Mouse (Mus musculus): Measurements from ENCODE around the gene Upp2. TPM values are rescaled to one million over a fixed set of nuclear protein-coding genes. Genes with fewer than 3 reads are reported as not detected.

Upp2 gene
- total RNA-seq (2014; fragmentation: Nextera tagmentation) (not detected in 2 replicates), total RNA-seq (2017) (0.64 and 0.66 TPM in 2 replicates), polyA plus RNA-seq (2012) (not detected in 2 replicates)

DNA sequence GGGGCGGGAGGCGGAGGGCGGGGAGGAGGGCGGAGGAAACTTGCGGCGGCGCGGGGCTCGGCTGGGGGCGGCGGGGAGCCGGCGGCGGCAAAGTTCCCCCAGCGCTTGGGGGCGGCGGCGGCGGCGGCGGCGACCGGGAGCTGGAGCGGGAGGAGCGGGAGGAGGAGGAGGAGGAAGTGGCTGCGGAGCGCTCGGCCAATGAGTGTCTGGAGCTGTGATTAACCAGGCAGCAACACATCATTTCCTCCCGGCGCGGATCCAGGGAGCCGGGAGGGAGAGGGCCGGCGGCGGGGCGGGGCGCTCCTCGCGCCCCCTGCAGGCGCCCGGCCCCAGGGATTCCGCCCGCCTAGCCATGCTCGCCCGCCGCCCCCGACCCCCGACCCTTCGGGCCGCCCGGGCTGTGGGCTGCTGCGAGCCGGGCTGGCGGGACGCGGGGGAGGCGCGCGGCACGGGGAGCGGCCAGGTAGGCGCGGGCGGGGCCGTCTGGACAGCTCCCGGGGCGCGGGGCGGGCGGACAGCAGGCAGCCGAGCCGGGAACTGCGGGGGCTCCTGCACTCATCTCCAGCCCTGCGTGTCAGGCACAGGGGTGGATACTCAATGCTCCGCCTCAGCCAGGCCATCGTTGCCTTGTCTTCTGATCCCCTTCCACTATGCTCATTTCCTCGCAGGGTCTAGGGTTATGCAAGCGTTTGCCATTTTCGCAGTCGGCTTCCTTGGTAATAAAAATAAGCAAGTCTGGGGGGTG, at the start of gene Upp2, which contains the start of gene Acvr1:
Gene Upp2 (plus strand): TSS at position 233 of the 745 bp plus-strand sequence.
Gene Acvr1 (minus strand): TSS at position 92 of the 745 bp plus-strand sequence.
- TF ChIP-seq POLR2AphosphoS5 (IDR thresholded peaks at IDR 0.05; ENCODE audit: insufficient replicate concordance, low read depth, low read length) (no peak), GATA1 (IDR thresholded peaks at IDR 0.05; ENCODE audit: borderline replicate concordance, low read length) (no peak), TAL1 (conservative IDR thresholded peaks at IDR 0.05; ENCODE audit: low read depth, low read length) (no peak), GATA2 (IDR thresholded peaks at IDR 0.05; ENCODE audit: borderline replicate concordance, low read depth, low read length) (no peak), CTCF (IDR thresholded peaks at IDR 0.05; ENCODE audit: low read depth, low read length) (no peak)
- DNase-seq (ENCODE audit: low spot score) (no peak), ATAC-seq (ENCODE audit: extremely low read depth, insufficient number of reproducible peaks, low FRiP score, poor library complexity, severe bottlenecking) (no peak)
- Histone ChIP-seq H3K4me3 (ENCODE audit: low read depth, low read length) (no peak within 1 kb of the TSS; the same call in 1 of the 2 replicates), H3K4me1 (ENCODE audit: insufficient read depth, low read depth, low read length) (no peaks in the 10 kb centered on the region), H3K36me3 (replicated peaks) (no peaks in the 10 kb centered on the region), H3K9me3 (replicated peaks) (peaks cover 58% of the 10 kb centered on the region), H3K27me3 (ENCODE audit: insufficient read depth, low read length) (no peaks in the 10 kb centered on the region)

DNA sequence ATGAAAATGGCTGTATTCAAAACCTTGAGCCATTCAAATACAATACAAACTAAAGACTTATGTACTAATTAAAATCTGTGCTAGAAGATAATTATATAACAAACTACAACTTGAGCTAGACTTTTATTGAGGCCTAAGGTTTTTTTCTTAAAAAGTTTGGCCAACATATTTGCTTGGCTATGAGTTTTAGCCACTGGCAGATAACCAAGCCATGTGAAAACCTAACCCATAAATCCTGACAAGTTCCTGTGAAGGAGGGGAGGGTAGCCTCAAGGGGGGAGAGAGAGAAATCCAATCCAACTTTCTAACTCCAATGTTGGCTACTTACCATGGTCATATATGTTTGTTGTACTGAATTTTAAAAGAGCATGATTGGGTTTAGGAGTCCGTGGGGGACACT, 48.6 kb upstream of the Upp2 start:
- H3K27me3 ChIP-seq (ENCODE audit: insufficient read depth, low read length), result no peaks in the 10 kb centered on the region
- H3K4me3 ChIP-seq (ENCODE audit: low read depth, low read length), result no peak overlapping the region
- no peak for TF ChIP-seq CTCF (IDR thresholded peaks at IDR 0.05; ENCODE audit: low read depth, low read length)
- no peak for TF ChIP-seq TAL1 (conservative IDR thresholded peaks at IDR 0.05; ENCODE audit: low read depth, low read length)
- TF ChIP-seq GATA1 (IDR thresholded peaks at IDR 0.05; ENCODE audit: borderline replicate concordance, low read length), result no peak
- TF ChIP-seq POLR2AphosphoS5 (IDR thresholded peaks at IDR 0.05; ENCODE audit: insufficient replicate concordance, low read depth, low read length), result no peak
- no peak for TF ChIP-seq GATA2 (IDR thresholded peaks at IDR 0.05; ENCODE audit: borderline replicate concordance, low read depth, low read length)
- H3K36me3 ChIP-seq (replicated peaks), result no peaks in the 10 kb centered on the region
- peaks cover 25% of the 10 kb centered on the region for H3K9me3 ChIP-seq (replicated peaks)
- no peaks in the 10 kb centered on the region for H3K4me1 ChIP-seq (ENCODE audit: insufficient read depth, low read depth, low read length)
- DNase-seq (ENCODE audit: low spot score), result no peak
- ATAC-seq (ENCODE audit: extremely low read depth, insufficient number of reproducible peaks, low FRiP score, poor library complexity, severe bottlenecking), result no peak

DNA sequence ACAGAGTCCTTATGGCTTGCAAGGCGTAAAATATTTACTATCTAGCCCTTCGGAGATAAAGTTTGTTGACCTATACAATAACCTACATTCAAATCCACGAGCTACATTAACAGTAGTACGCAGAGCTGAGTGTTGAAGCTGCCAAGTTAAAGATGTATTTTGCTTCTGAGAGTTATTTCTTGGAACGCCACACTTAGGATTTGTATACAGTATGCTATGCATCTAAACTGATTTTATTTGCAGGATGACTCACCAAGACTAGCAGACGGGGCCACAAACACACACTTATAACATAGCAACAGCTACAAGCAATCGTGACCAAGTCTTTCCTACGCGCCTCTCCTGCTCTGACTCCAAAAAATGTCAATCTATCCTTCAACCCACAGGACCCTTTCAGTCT, 46.4 kb upstream of the Upp2 start:
- no peak for DNase-seq (ENCODE audit: low spot score)
- H3K27me3 ChIP-seq (ENCODE audit: insufficient read depth, low read length), result no peaks in the 10 kb centered on the region
- no peaks in the 10 kb centered on the region for H3K36me3 ChIP-seq (replicated peaks)
- H3K9me3 ChIP-seq (replicated peaks), result peaks cover 27% of the 10 kb centered on the region
- ATAC-seq (ENCODE audit: extremely low read depth, insufficient number of reproducible peaks, low FRiP score, poor library complexity, severe bottlenecking), result no peak
- no peak overlapping the region for H3K4me3 ChIP-seq (ENCODE audit: low read depth, low read length)
- H3K4me1 ChIP-seq (ENCODE audit: insufficient read depth, low read depth, low read length), result no peaks in the 10 kb centered on the region
- TF ChIP-seq CTCF (IDR thresholded peaks at IDR 0.05; ENCODE audit: low read depth, low read length) (no peak), GATA1 (IDR thresholded peaks at IDR 0.05; ENCODE audit: borderline replicate concordance, low read length) (no peak), POLR2AphosphoS5 (IDR thresholded peaks at IDR 0.05; ENCODE audit: insufficient replicate concordance, low read depth, low read length) (no peak), GATA2 (IDR thresholded peaks at IDR 0.05; ENCODE audit: borderline replicate concordance, low read depth, low read length) (no peak), TAL1 (conservative IDR thresholded peaks at IDR 0.05; ENCODE audit: low read depth, low read length) (no peak)

DNA sequence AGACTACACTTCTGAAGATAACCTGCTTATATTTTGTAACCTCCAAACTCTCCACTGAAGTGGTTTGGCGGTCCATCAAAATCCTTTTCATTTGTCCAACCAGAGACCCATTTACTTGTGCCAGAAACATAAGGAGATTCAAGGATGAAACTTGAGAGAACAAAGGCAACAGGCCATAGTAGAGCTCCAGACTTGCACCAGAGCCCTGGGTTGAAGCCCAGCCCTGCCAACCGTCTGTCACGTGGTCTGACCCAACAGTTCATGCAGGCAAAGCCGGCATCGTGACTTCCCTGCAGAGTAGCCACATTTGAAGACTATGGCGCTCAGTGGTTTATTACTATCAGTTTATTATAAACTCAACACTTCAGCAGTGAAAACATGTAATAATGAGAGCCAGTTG, 45.5 kb upstream of the Upp2 start:
- H3K4me1 ChIP-seq (ENCODE audit: insufficient read depth, low read depth, low read length), result no peaks in the 10 kb centered on the region
- ATAC-seq (ENCODE audit: extremely low read depth, insufficient number of reproducible peaks, low FRiP score, poor library complexity, severe bottlenecking) (no peak), DNase-seq (ENCODE audit: low spot score) (no peak)
- TF ChIP-seq GATA1 (IDR thresholded peaks at IDR 0.05; ENCODE audit: borderline replicate concordance, low read length), result no peak
- TF ChIP-seq TAL1 (conservative IDR thresholded peaks at IDR 0.05; ENCODE audit: low read depth, low read length), result no peak
- TF ChIP-seq POLR2AphosphoS5 (IDR thresholded peaks at IDR 0.05; ENCODE audit: insufficient replicate concordance, low read depth, low read length), result no peak
- no peak for TF ChIP-seq GATA2 (IDR thresholded peaks at IDR 0.05; ENCODE audit: borderline replicate concordance, low read depth, low read length)
- no peak for TF ChIP-seq CTCF (IDR thresholded peaks at IDR 0.05; ENCODE audit: low read depth, low read length)
- no peaks in the 10 kb centered on the region for H3K27me3 ChIP-seq (ENCODE audit: insufficient read depth, low read length)
- no peak overlapping the region for H3K4me3 ChIP-seq (ENCODE audit: low read depth, low read length)
- H3K9me3 ChIP-seq (replicated peaks), result peaks cover 24% of the 10 kb centered on the region
- H3K36me3 ChIP-seq (replicated peaks), result no peaks in the 10 kb centered on the region

GRCm38 (mm10) chr2:58523097-58523496, 44.0 kb upstream of the Upp2 start:
- ATAC-seq (ENCODE audit: extremely low read depth, insufficient number of reproducible peaks, low FRiP score, poor library complexity, severe bottlenecking) (no peak), DNase-seq (ENCODE audit: low spot score) (no peak)
- H3K4me1 ChIP-seq (ENCODE audit: insufficient read depth, low read depth, low read length), result no peaks in the 10 kb centered on the region
- H3K36me3 ChIP-seq (replicated peaks), result no peaks in the 10 kb centered on the region
- H3K27me3 ChIP-seq (ENCODE audit: insufficient read depth, low read length), result no peaks in the 10 kb centered on the region
- peaks cover 30% of the 10 kb centered on the region for H3K9me3 ChIP-seq (replicated peaks)
- H3K4me3 ChIP-seq (ENCODE audit: low read depth, low read length), result no peak overlapping the region
- TF ChIP-seq CTCF (IDR thresholded peaks at IDR 0.05; ENCODE audit: low read depth, low read length) (no peak), GATA1 (IDR thresholded peaks at IDR 0.05; ENCODE audit: borderline replicate concordance, low read length) (no peak), POLR2AphosphoS5 (IDR thresholded peaks at IDR 0.05; ENCODE audit: insufficient replicate concordance, low read depth, low read length) (no peak), GATA2 (IDR thresholded peaks at IDR 0.05; ENCODE audit: borderline replicate concordance, low read depth, low read length) (no peak), TAL1 (conservative IDR thresholded peaks at IDR 0.05; ENCODE audit: low read depth, low read length) (no peak)

DNA sequence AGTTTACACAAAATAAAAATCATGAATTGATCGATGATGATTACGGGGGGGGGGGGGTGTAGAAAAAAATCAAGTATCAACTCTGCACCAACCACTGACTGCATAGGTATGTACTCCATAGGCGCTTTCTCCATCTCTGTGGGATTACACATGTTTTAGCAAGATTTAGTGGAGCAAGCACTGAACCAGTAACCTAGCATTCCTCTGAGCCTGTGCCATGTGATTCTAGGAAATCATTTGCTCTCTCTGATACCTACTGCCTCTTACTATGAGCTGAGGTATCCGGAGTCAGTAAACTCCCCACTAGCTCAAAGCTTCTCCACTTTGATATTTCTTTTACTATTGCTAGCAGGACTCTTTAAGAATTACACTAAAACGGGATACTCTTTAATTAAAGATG, 43.2 kb upstream of the Upp2 start:
- H3K4me3 ChIP-seq (ENCODE audit: low read depth, low read length), result no peak overlapping the region
- no peak for TF ChIP-seq GATA1 (IDR thresholded peaks at IDR 0.05; ENCODE audit: borderline replicate concordance, low read length)
- H3K4me1 ChIP-seq (ENCODE audit: insufficient read depth, low read depth, low read length), result no peaks in the 10 kb centered on the region
- ATAC-seq (ENCODE audit: extremely low read depth, insufficient number of reproducible peaks, low FRiP score, poor library complexity, severe bottlenecking) (no peak), DNase-seq (ENCODE audit: low spot score) (no peak)
- H3K36me3 ChIP-seq (replicated peaks), result no peaks in the 10 kb centered on the region
- peaks cover 30% of the 10 kb centered on the region for H3K9me3 ChIP-seq (replicated peaks)
- H3K27me3 ChIP-seq (ENCODE audit: insufficient read depth, low read length), result no peaks in the 10 kb centered on the region
